Mouse (Mus musculus) embryo, embryonic 9.5 days (tissue): ENCODE results near the gene Wipf2.
"Not testable (repeated sequence)": the region's sequence is repeated elsewhere in the genome, so short reads cannot be mapped to it uniquely, and the experiment has no call there.

Experiments used
- DNase-seq: peaks from one replicate; pipeline ENCODE4 v3.0.0-alpha.2; 2017; ENCODE audit errors: extremely low spot score

Gene Wipf2

GRCm38 (mm10) chr11:98863028-98863750 is at the start of gene Wipf2:
TSS of gene Wipf2 (plus strand) at chr11:98863638.
- peak; percentile 97 for DNase-seq

- no peak for DNase-seq
Measured at GRCm38 (mm10) chr11:98816706-98817239, 46.7 kb upstream of the Wipf2 start.

- no peak for DNase-seq
Measured at GRCm38 (mm10) chr11:98820968-98821367, 42.5 kb upstream of the Wipf2 start.

- DNase-seq, result not testable (repeated sequence)
Measured at GRCm38 (mm10) chr11:98826071-98826470, 37.4 kb upstream of the Wipf2 start.

- DNase-seq, result no peak
Measured at GRCm38 (mm10) chr11:98827877-98828276, 35.6 kb upstream of the Wipf2 start.

- DNase-seq, result no peak
Measured at GRCm38 (mm10) chr11:98829091-98829775, 34.2 kb upstream of the Wipf2 start.

- no peak for DNase-seq
Measured at GRCm38 (mm10) chr11:98829875-98830274, 33.6 kb upstream of the Wipf2 start.

- DNase-seq, result no peak
Measured at GRCm38 (mm10) chr11:98835296-98835695, 28.1 kb upstream of the Wipf2 start.

- no peak for DNase-seq
Measured at GRCm38 (mm10) chr11:98835725-98836124, 27.7 kb upstream of the Wipf2 start.

- no peak for DNase-seq
Measured at GRCm38 (mm10) chr11:98836128-98836527, 27.3 kb upstream of the Wipf2 start.

GRCm38 (mm10) chr11:98836651-98837141 is 26.7 kb upstream of the Wipf2 start, which contains the start of gene Rapgefl1:
TSS of gene Rapgefl1 (plus strand) at chr11:98836785.
- peak; percentile 91 for DNase-seq

- DNase-seq, result peak; percentile 49
Measured at GRCm38 (mm10) chr11:98837231-98837704, 26.2 kb upstream of the Wipf2 start.

- DNase-seq, result no peak
Measured at GRCm38 (mm10) chr11:98837917-98838316, 25.5 kb upstream of the Wipf2 start.

GRCm38 (mm10) chr11:98838512-98838911 is 24.9 kb upstream of the Wipf2 start:
- DNase-seq, result no peak

GRCm38 (mm10) chr11:98839402-98839801 is 24.0 kb upstream of the Wipf2 start:
- DNase-seq, result no peak

GRCm38 (mm10) chr11:98839897-98840296 is 23.5 kb upstream of the Wipf2 start:
- no peak for DNase-seq

- no peak for DNase-seq
Measured at GRCm38 (mm10) chr11:98846016-98846415, 17.4 kb upstream of the Wipf2 start.

- no peak for DNase-seq
Measured at GRCm38 (mm10) chr11:98846865-98847604, 16.4 kb upstream of the Wipf2 start.

GRCm38 (mm10) chr11:98849196-98849894 is 14.1 kb upstream of the Wipf2 start:
- DNase-seq, result peak; percentile 76

- peak; percentile 38 for DNase-seq
Measured at GRCm38 (mm10) chr11:98850100-98851093, 13.0 kb upstream of the Wipf2 start.
